Mouse (Mus musculus) kidney, postnatal 0 days (tissue): ENCODE data around the gene Larp6. TPM values are rescaled to one million over a fixed set of nuclear protein-coding genes. Genes with fewer than 3 reads are reported as not detected.

ENCODE experiments used
- ATAC-seq: fragments of 200-750 bp; cut with Nextera tagmentation; replicated peaks from 2 replicates; pipeline ENCODE4 v1.8.0; 2017; ENCODE audit warnings: low read depth, moderate number of reproducible peaks, moderate TSS enrichment, moderate library complexity; ENCODE audit not compliant: low FRiP score
- DNase-seq: peaks from one replicate; pipeline ENCODE4 v3.0.0-alpha.2; 2016; ENCODE audit warnings: low spot score
- H3K27ac ChIP-seq: fragments of 300-500 bp; sonication (generic); 2 replicates; pipeline ENCODE4 v1.5.1; 2014; ENCODE audit warnings: mild to moderate bottlenecking
- H3K27me3 ChIP-seq: fragments of 300-500 bp; sonication (generic); 2 replicates; pipeline ENCODE4 v1.6.1; 2014; ENCODE audit warnings: low read length, mixed read lengths; ENCODE audit not compliant: insufficient read depth
- H3K36me3 ChIP-seq: fragments of 300-500 bp; sonication (generic); 2 replicates; pipeline ENCODE4 v1.6.1; 2014; ENCODE audit warnings: low read length, mixed read lengths; ENCODE audit not compliant: insufficient read depth
- H3K4me1 ChIP-seq: fragments of 300-500 bp; sonication (generic); replicated peaks from 2 replicates; pipeline ENCODE4 v1.6.1; 2014; ENCODE audit warnings: antibody characterized with exemption, low read length, mixed read lengths; ENCODE audit not compliant: insufficient read depth
- H3K4me2 ChIP-seq: fragments of 300-500 bp; sonication (generic); 2 replicates; pipeline ENCODE4 v1.6.1; 2014; ENCODE audit warnings: mild to moderate bottlenecking, low read length, moderate library complexity, mixed read lengths
- H3K4me3 ChIP-seq: fragments of 300-500 bp; sonication (generic); replicated peaks from 2 replicates; pipeline ENCODE4 v1.5.1; 2014; ENCODE audit warnings: low read depth, low read length
- H3K9ac ChIP-seq: fragments of 300-500 bp; sonication (generic); 2 replicates; pipeline ENCODE4 v1.6.1; 2014; ENCODE audit warnings: low read depth, low read length
- H3K9me3 ChIP-seq: fragments of 300-500 bp; sonication (generic); replicated peaks from 2 replicates; pipeline ENCODE4 v1.6.1; 2016; ENCODE audit warnings: low read length, inconsistent platforms, mixed read lengths
- CTCF ChIP-seq: IDR thresholded peaks from 2 replicates; pipeline ENCODE4 v1.5.1; 2016; ENCODE audit warnings: antibody characterized with exemption, low read depth, mild to moderate bottlenecking, moderate library complexity
- WGBS: fragments of 180-500 bp; shearing (Covaris S2); extraction: QIAGEN DNeasy Blood & Tissue Kit; methylation state at CpG from one replicate; pipeline ENCODE4 v1.1.7; 2014; 5-methylcytosine and 5-hydroxymethylcytosine counted together
- polyA plus RNA-seq: library from polyadenylated mRNA; unstranded; fragments of >200 nt; fragmentation: Nextera tagmentation; extraction: Ambion mirVana; gene quantifications from 2 replicates; pipeline ENCODE4 v1.2.1, GENCODE M21; 2015

Gene Larp6
- polyA plus RNA-seq = 2.1 and 2.4 TPM in 2 replicates

- Histone ChIP-seq H3K4me1 (peaks cover 3% of the 10 kb centered on the region; the same call in 1 of the 2 replicates), H3K9me3 (no peaks in the 10 kb centered on the region), H3K27me3 (no peaks in the 10 kb centered on the region), H3K27ac (no peak within 1 kb of the TSS), H3K4me3 (peak within 1 kb of the TSS; percentile 43), H3K4me2 (peak within 1 kb of the TSS; percentile 85), H3K36me3 (no peaks in the 10 kb centered on the region), H3K9ac (peak within 1 kb of the TSS; percentile 71)
- no peak for TF ChIP-seq CTCF
- WGBS = 2% methylated on average over 63 of the region's 66 CpGs
- ATAC-seq (peak; percentile 68; the same call in 1 of the 2 replicates), DNase-seq (peak; percentile 57)
These were observed at the start of gene Larp6 for GRCm38 (mm10) chr9:60712771-60713541. Gene Larp6, plus strand, starts transcription at chr9:60712989.

- no peak overlapping the region for H3K9ac ChIP-seq
- TF ChIP-seq CTCF = no peak
- H3K27ac ChIP-seq = no peak overlapping the region
- ATAC-seq (no peak), DNase-seq (no peak)
- no peaks in the 10 kb centered on the region for H3K27me3 ChIP-seq
- H3K4me2 ChIP-seq = no peak overlapping the region
- whole genome bisulfite sequencing = 98% methylated on average over 12 of the region's 12 CpGs
- H3K4me3 ChIP-seq = no peak overlapping the region
- H3K4me1 ChIP-seq = no peaks in the 10 kb centered on the region
- no peaks in the 10 kb centered on the region for H3K9me3 ChIP-seq
- 0 out of 2 replicates have a peak, but pooled peaks cover 6% of the 10 kb centered on the region for H3K36me3 ChIP-seq
These were observed 48.4 kb upstream of the Larp6 start for GRCm38 (mm10) chr9:60664385-60664784.

- no peaks in the 10 kb centered on the region for H3K9me3 ChIP-seq
- H3K4me1 ChIP-seq = no peaks in the 10 kb centered on the region
- 0 out of 2 replicates have a peak, but pooled peaks cover 6% of the 10 kb centered on the region for H3K36me3 ChIP-seq
- H3K4me3 ChIP-seq = no peak overlapping the region
- ATAC-seq (no peak), DNase-seq (no peak)
- H3K9ac ChIP-seq = no peak overlapping the region
- WGBS = 91% methylated on average over 5 of the region's 5 CpGs
- H3K27ac ChIP-seq = no peak overlapping the region
- H3K4me2 ChIP-seq = no peak overlapping the region
- no peaks in the 10 kb centered on the region for H3K27me3 ChIP-seq
- TF ChIP-seq CTCF = no peak
These were observed 47.9 kb upstream of the Larp6 start for GRCm38 (mm10) chr9:60664866-60665265.

GRCm38 (mm10) chr9:60665535-60665934 lies 47.3 kb upstream of the Larp6 start:
- ATAC-seq (no peak), DNase-seq (no peak)
- TF ChIP-seq CTCF = no peak
- H3K27me3 ChIP-seq = no peaks in the 10 kb centered on the region
- no peak overlapping the region for H3K27ac ChIP-seq
- WGBS = 95% methylated on average over 3 of the region's 3 CpGs
- 0 out of 2 replicates have a peak, but pooled peaks cover 6% of the 10 kb centered on the region for H3K36me3 ChIP-seq
- H3K9ac ChIP-seq = no peak overlapping the region
- no peak overlapping the region for H3K4me2 ChIP-seq
- no peaks in the 10 kb centered on the region for H3K4me1 ChIP-seq
- no peaks in the 10 kb centered on the region for H3K9me3 ChIP-seq
- no peak overlapping the region for H3K4me3 ChIP-seq

GRCm38 (mm10) chr9:60668886-60669285 lies 43.9 kb upstream of the Larp6 start:
- 87% methylated on average over 6 of the region's 6 CpGs for whole genome bisulfite sequencing
- no peaks in the 10 kb centered on the region for H3K9me3 ChIP-seq
- no peak overlapping the region for H3K4me2 ChIP-seq
- DNase-seq (no peak), ATAC-seq (no peak)
- no peaks in the 10 kb centered on the region for H3K27me3 ChIP-seq
- H3K4me3 ChIP-seq = no peak overlapping the region
- no peak for TF ChIP-seq CTCF
- no peaks in the 10 kb centered on the region for H3K4me1 ChIP-seq
- H3K36me3 ChIP-seq = 0 out of 2 replicates have a peak, but pooled peaks cover 6% of the 10 kb centered on the region
- H3K9ac ChIP-seq = no peak overlapping the region
- no peak overlapping the region for H3K27ac ChIP-seq

- Histone ChIP-seq H3K27ac (no peak overlapping the region), H3K4me3 (no peak overlapping the region), H3K4me2 (no peak overlapping the region), H3K9me3 (no peaks in the 10 kb centered on the region), H3K4me1 (no peaks in the 10 kb centered on the region), H3K9ac (no peak overlapping the region), H3K27me3 (no peaks in the 10 kb centered on the region), H3K36me3 (no peaks in the 10 kb centered on the region)
- ATAC-seq (no peak), DNase-seq (no peak)
- no peak for TF ChIP-seq CTCF
- WGBS = 91% methylated on average over 6 of the region's 6 CpGs
These were observed 40.2 kb upstream of the Larp6 start for GRCm38 (mm10) chr9:60672568-60672967.
